Mouse (Mus musculus) cerebellum, adult 2 months (tissue): ENCODE measurements around the gene Cyp46a1.

Source experiments
- CTCF ChIP-seq: fragments of 200-500 bp; IDR thresholded peaks from 2 replicates; pipeline ENCODE4 v1.5.1; 2011; ENCODE audit warnings: low read depth, mild to moderate bottlenecking, control low read depth, low read length, moderate library complexity, borderline replicate concordance; ENCODE audit not compliant: insufficient read depth
- POLR2A ChIP-seq: fragments of 200-500 bp; IDR thresholded peaks from 2 replicates; pipeline ENCODE4 v1.6.1; 2011; ENCODE audit warnings: low read length, control low read depth, borderline replicate concordance; ENCODE audit not compliant: insufficient read depth

DNA sequence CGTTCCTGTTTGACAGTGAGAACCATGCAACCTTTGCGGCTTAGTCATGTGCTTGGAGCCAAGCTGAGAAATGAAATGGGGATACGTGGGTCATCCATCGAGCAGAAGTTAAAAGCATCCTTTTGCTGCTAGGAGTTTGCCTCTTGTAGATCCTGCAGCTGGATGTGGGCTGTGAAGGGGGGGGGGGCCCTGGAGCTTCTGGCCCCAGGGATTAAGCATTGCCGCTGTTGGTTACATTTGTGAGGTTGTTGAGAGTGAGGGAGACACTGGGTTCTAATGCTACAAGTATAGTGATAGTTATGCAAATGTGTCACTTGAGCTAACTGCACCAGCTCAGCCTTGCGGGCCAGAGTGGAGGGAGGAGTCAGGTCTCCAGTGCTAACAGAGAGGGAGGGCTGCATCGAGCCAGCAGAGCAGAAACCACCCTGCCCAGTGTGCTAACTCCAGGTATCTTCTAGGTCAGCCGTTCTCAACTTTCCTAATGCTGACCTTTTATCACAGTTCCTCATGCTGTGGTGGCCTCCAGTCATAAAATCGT is 16.9 kb upstream of the Cyp46a1 start:
- TF ChIP-seq CTCF (no peak), POLR2A (no peak)
